Mouse (Mus musculus) activated CD4-positive, CD25-positive, alpha-beta regulatory T cell (primary cell): ENCODE measurements around the gene Pik3r6. TPM values are rescaled to one million over a fixed set of nuclear protein-coding genes. Genes with fewer than 3 reads are reported as not detected.

Experiments
- polyA plus RNA-seq, 2 experiments: library from polyadenylated mRNA; unstranded; fragments of 100-300 nt; shearing (Covaris generic); gene quantifications; one replicate each; pipeline ENCODE4 v1.2.1; 2017

Gene Pik3r6
- 1 to 10 TPM in 1 of 2 experiments, not detected in 1; 1.1 TPM for polyA plus RNA-seq

GRCm38 (mm10) chr11:68502902-68503629, at the start of gene Pik3r6:
TSS of gene Pik3r6 (plus strand) at chr11:68503019.

GRCm38 (mm10) chr11:68555918-68556584, 53.2 kb downstream of the Pik3r6 start, which contains the start of gene Mfsd6l:
TSS of gene Mfsd6l (plus strand) at chr11:68556186.

GRCm38 (mm10) chr11:68586721-68587120, 83.9 kb downstream of the Pik3r6 start, which contains the start of gene Ccdc42:
TSS of gene Ccdc42 (plus strand) at chr11:68587021.

Other genes with a start within 250 kb of the Pik3r6 start
- under 1 TPM; 0.26 to 0.47 TPM for gene Ntn1, start 102.2 kb upstream of the Pik3r6 start, polyA plus RNA-seq
- gene Pik3r5, start 70.9 kb upstream of the Pik3r6 start, polyA plus RNA-seq, result 10 to 100 TPM; 34.3 to 45.8 TPM
- gene Mfsd6l, start 53.2 kb downstream of the Pik3r6 start, polyA plus RNA-seq, result not detected
- not detected for gene Ccdc42, start 84.0 kb downstream of the Pik3r6 start, polyA plus RNA-seq
- 1 to 10 TPM; 1.7 to 3.7 TPM for gene Myh10, start 188.5 kb downstream of the Pik3r6 start, polyA plus RNA-seq